Mouse (Mus musculus) lung, embryonic 15.5 days (tissue): ENCODE measurements around the gene Spag9. TPM values are rescaled to one million over a fixed set of nuclear protein-coding genes. Genes with fewer than 3 reads are reported as not detected.
A peak's percentile ranks its signal among the peaks of the same experiment; 100 is the strongest.

Experiments used
- ATAC-seq: fragments of 200-750 bp; cut with Nextera tagmentation; 2 replicates; pipeline ENCODE4 v1.8.0; 2017; ENCODE audit warnings: moderate number of reproducible peaks, borderline replicate concordance; ENCODE audit not compliant: low FRiP score, low TSS enrichment; ENCODE audit errors: extremely low read depth
- H3K27ac ChIP-seq: fragments of 300-500 bp; sonication (generic); 2 replicates; pipeline ENCODE4 v1.5.1; 2015; ENCODE audit warnings: moderate library complexity, mild to moderate bottlenecking, inconsistent platforms
- H3K27me3 ChIP-seq: fragments of 300-500 bp; sonication (generic); 2 replicates; pipeline ENCODE4 v1.6.1; 2015; ENCODE audit warnings: inconsistent platforms
- H3K36me3 ChIP-seq: fragments of 300-500 bp; sonication (generic); 2 replicates; pipeline ENCODE4 v1.6.1; 2015; ENCODE audit warnings: inconsistent platforms
- H3K4me1 ChIP-seq: fragments of 300-500 bp; sonication (generic); 2 replicates; pipeline ENCODE4 v1.6.1; 2015; ENCODE audit warnings: inconsistent platforms
- H3K4me2 ChIP-seq: fragments of 300-500 bp; sonication (generic); 2 replicates; pipeline ENCODE4 v1.6.1; 2015; ENCODE audit warnings: inconsistent platforms, mild to moderate bottlenecking, moderate library complexity
- H3K4me3 ChIP-seq: fragments of 300-500 bp; sonication (generic); 2 replicates; pipeline ENCODE4 v1.5.1; 2015; ENCODE audit warnings: mild to moderate bottlenecking, inconsistent platforms
- H3K9ac ChIP-seq: fragments of 300-500 bp; sonication (generic); 2 replicates; pipeline ENCODE4 v1.6.1; 2015; ENCODE audit warnings: inconsistent platforms
- H3K9me3 ChIP-seq: fragments of 300-500 bp; sonication (generic); 2 replicates; pipeline ENCODE4 v1.6.1; 2016; ENCODE audit warnings: inconsistent platforms
- WGBS: fragments of 180-500 bp; shearing (Covaris S2); methylation state at CpG from one replicate; pipeline ENCODE4 v1.1.7; 2015; 5-methylcytosine and 5-hydroxymethylcytosine counted together
- polyA plus RNA-seq: library from polyadenylated mRNA; unstranded; fragments of >200 nt; fragmentation: Nextera tagmentation; extraction: Ambion mirVana; gene quantifications from 2 replicates; pipeline ENCODE4 v1.2.1, GENCODE M21; 2015

Gene Spag9
- polyA plus RNA-seq, 1 experiment from 2014 or later: 39.4 TPM

GRCm38 (mm10) chr11:93965391-93965790 is 30.5 kb upstream of the Spag9 start:
- H3K36me3 ChIP-seq: peaks cover 51% of the 10 kb centered on the region
- ATAC-seq: no peak
- no peak overlapping the region for H3K9ac ChIP-seq
- H3K4me3 ChIP-seq: no peak overlapping the region
- H3K4me1 ChIP-seq: peaks cover 15% of the 10 kb centered on the region
- no peak overlapping the region for H3K4me2 ChIP-seq
- H3K27me3 ChIP-seq: no peaks in the 10 kb centered on the region
- no peaks in the 10 kb centered on the region for H3K9me3 ChIP-seq
- WGBS: 92% methylated on average over 6 of the region's 6 CpGs
- H3K27ac ChIP-seq: no peak overlapping the region

DNA sequence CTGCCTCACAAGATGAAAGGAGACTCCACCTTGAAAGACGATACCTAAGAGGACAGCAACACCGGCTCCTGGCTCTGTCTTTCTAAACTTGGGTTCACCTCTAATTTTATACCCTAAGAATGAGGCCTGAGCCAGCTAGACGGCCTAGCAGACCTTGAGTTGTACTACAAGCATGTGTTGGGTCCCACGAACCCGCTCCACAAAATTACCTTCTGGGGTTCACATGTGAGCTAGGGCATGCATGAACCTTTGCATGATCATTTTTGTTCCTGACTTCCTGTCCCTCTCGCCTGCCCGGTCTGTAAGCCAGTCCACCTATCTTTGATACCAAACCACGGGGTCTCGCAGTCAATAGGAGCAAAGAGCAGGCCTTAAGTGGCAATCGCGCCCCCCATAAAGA is 28.5 kb upstream of the Spag9 start:
- WGBS: 2% methylated on average over 11 of the region's 11 CpGs
- H3K4me3 ChIP-seq: peak overlapping the region; percentile 68

DNA sequence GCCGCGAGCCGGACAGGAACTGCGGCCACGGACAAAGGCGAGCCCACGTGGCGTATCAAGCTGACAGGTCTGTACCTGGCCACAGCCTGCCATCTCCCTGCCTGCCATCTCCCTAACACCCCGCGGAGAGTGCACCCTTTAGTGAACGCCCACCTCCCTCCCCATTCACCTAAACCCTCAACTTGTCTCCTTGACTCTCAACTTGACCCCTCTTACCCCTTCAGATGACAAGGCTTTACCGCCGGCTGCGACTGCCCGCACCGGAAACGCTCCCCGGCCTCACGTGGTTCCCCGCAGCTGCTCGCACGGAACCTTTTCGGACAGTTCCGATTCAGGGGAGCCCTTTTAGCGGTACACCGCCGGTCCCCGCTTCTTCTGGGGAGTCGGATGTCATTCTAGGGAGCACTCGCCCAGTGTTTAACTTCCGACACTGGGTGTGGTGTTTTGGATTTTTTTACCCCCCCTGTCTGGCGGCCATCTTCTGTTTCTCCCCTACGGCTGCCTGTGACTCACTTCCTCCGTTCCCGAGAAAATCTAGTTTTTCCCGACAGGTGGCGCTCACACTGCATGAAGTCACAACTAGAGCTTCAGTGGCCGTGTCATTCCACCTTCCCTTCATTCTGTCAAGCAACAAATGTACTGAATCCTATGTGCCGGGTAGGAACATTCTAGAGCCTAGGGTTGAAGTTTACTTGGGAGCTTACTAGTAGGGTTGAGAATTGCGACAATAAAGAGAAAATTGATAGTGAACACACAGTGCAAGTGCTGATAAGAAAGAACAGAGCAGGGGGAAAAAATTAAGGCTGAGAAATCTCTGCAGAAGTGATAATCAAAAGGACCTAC is 27.7 kb upstream of the Spag9 start, which contains the start of the genes Gm20390 and Nme1:
Gene Gm20390 (minus strand): TSS at position 289 of the 843 bp plus-strand sequence.
Gene Nme1 (minus strand): TSS at position 517 of the 843 bp plus-strand sequence.
- H3K9ac ChIP-seq: peak within 1 kb of the TSS; percentile 70
- peaks cover 15% of the 10 kb centered on the region for H3K4me1 ChIP-seq
- under 1% methylated on average over 40 of the region's 40 CpGs for WGBS
- H3K27me3 ChIP-seq: no peaks in the 10 kb centered on the region
- ATAC-seq: peak; percentile 94
- peak within 1 kb of the TSS; percentile 68 for H3K4me3 ChIP-seq
- H3K27ac ChIP-seq: peak within 1 kb of the TSS; percentile 45
- H3K9me3 ChIP-seq: no peaks in the 10 kb centered on the region
- peak within 1 kb of the TSS; percentile 65 for H3K4me2 ChIP-seq
- H3K36me3 ChIP-seq: peaks cover 28% of the 10 kb centered on the region

More for the DNA sequence above, 28.5 kb upstream of the Spag9 start:
- Histone ChIP-seq H3K9me3 (no peaks in the 10 kb centered on the region), H3K27ac (peak overlapping the region; percentile 45; the same call in 1 of the 2 replicates), H3K9ac (peak overlapping the region; percentile 70), H3K4me1 (peaks cover 15% of the 10 kb centered on the region), H3K27me3 (no peaks in the 10 kb centered on the region), H3K36me3 (peaks cover 34% of the 10 kb centered on the region), H3K4me2 (peak overlapping the region; percentile 65)
- no peak for ATAC-seq

GRCm38 (mm10) chr11:93968848-93969128 is 27.1 kb upstream of the Spag9 start:
- Histone ChIP-seq H3K9ac (no peak overlapping the region; the same call in 1 of the 2 replicates), H3K4me2 (peak overlapping the region; percentile 65), H3K9me3 (no peaks in the 10 kb centered on the region), H3K4me1 (peaks cover 15% of the 10 kb centered on the region), H3K27ac (no peak overlapping the region), H3K36me3 (peaks cover 23% of the 10 kb centered on the region), H3K4me3 (peak overlapping the region; percentile 68), H3K27me3 (no peaks in the 10 kb centered on the region)
- WGBS: 39% methylated on average over 6 of the region's 6 CpGs
- no peak for ATAC-seq

GRCm38 (mm10) chr11:93969171-93969570 is 26.7 kb upstream of the Spag9 start:
- Histone ChIP-seq H3K9me3 (no peaks in the 10 kb centered on the region), H3K27ac (no peak overlapping the region), H3K36me3 (peaks cover 19% of the 10 kb centered on the region), H3K4me3 (no peak overlapping the region), H3K27me3 (no peaks in the 10 kb centered on the region), H3K4me1 (peaks cover 15% of the 10 kb centered on the region), H3K4me2 (no peak overlapping the region), H3K9ac (no peak overlapping the region; the same call in 1 of the 2 replicates)
- no peak for ATAC-seq
- 90% methylated on average over 6 of the region's 6 CpGs for WGBS

- H3K4me2 ChIP-seq: no peak overlapping the region
- no peaks in the 10 kb centered on the region for H3K27me3 ChIP-seq
- H3K36me3 ChIP-seq: peaks cover 13% of the 10 kb centered on the region; the same call in 1 of the 2 replicates
- ATAC-seq: no peak
- 69% methylated on average over 1 of the region's 1 CpGs for WGBS
- H3K4me3 ChIP-seq: no peak overlapping the region
- peaks cover 15% of the 10 kb centered on the region for H3K4me1 ChIP-seq
- no peaks in the 10 kb centered on the region for H3K9me3 ChIP-seq
- H3K27ac ChIP-seq: no peak overlapping the region
- H3K9ac ChIP-seq: no peak overlapping the region
Measured at GRCm38 (mm10) chr11:93969799-93970198, 26.1 kb upstream of the Spag9 start.

DNA sequence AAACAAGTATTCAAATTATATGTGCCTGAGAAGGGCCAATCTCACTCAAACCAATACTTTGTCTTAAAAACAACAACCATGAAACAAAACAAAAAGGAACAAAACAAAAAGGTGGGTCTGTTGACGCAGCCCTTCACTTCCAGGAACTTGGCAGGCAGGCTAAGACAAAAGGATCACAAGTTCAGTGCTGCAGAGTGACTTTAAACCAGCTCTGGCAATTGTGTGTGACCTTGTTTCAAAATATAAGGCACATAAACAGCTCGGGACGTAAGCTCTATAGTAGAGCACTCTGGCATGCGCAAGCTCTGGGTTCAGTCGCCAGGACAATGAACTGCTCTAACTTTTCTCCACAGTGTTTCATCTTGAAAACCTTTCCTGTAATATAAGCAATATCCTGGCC is 22.9 kb upstream of the Spag9 start:
- Histone ChIP-seq H3K27me3 (no peaks in the 10 kb centered on the region), H3K9me3 (no peaks in the 10 kb centered on the region), H3K4me2 (no peak overlapping the region), H3K27ac (no peak overlapping the region), H3K4me3 (no peak overlapping the region), H3K4me1 (0 out of 2 replicates have a peak, but pooled peaks cover 5% of the 10 kb centered on the region), H3K36me3 (no peaks in the 10 kb centered on the region), H3K9ac (no peak overlapping the region)
- WGBS: 86% methylated on average over 5 of the region's 5 CpGs
- no peak for ATAC-seq

DNA sequence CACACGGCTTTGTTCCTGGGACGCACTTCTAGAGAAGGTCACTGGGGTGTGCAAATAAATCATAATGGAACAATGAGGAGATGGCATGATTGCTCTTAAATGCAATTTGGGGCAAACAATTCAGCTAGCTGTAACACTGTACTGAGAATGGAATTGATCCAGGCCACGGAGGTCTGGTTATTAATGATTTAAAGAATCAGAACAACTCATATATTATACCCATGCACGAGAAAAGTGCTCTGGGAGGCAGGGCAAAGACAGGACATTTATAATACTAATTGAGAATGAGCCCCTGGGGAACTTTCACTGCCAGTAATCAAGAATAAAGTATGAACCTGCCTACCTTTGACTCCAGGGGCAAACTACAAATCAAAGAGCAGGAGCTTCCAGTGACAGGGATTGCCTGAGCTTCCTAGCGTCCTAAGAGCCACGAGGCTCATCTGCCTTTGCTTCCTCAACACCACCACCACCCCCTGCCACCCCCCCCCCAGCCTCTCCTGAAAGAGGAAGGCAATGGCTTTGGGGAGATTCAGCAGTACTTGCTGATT is 16.3 kb upstream of the Spag9 start:
- H3K4me3 ChIP-seq: no peak overlapping the region
- H3K36me3 ChIP-seq: no peaks in the 10 kb centered on the region
- ATAC-seq: no peak
- WGBS: 41% methylated on average over 6 of the region's 6 CpGs
- H3K27me3 ChIP-seq: no peaks in the 10 kb centered on the region
- no peak overlapping the region for H3K27ac ChIP-seq
- no peaks in the 10 kb centered on the region for H3K4me1 ChIP-seq
- no peak overlapping the region for H3K4me2 ChIP-seq
- no peak overlapping the region for H3K9ac ChIP-seq
- no peaks in the 10 kb centered on the region for H3K9me3 ChIP-seq

GRCm38 (mm10) chr11:93984619-93985018 is 11.3 kb upstream of the Spag9 start:
- ATAC-seq: no peak
- Histone ChIP-seq H3K4me2 (no peak overlapping the region), H3K27ac (no peak overlapping the region), H3K4me1 (peaks cover 10% of the 10 kb centered on the region; the same call in 1 of the 2 replicates), H3K27me3 (no peaks in the 10 kb centered on the region), H3K9ac (no peak overlapping the region), H3K36me3 (no peaks in the 10 kb centered on the region), H3K9me3 (no peaks in the 10 kb centered on the region), H3K4me3 (no peak overlapping the region)
- 92% methylated on average over 3 of the region's 3 CpGs for WGBS

DNA sequence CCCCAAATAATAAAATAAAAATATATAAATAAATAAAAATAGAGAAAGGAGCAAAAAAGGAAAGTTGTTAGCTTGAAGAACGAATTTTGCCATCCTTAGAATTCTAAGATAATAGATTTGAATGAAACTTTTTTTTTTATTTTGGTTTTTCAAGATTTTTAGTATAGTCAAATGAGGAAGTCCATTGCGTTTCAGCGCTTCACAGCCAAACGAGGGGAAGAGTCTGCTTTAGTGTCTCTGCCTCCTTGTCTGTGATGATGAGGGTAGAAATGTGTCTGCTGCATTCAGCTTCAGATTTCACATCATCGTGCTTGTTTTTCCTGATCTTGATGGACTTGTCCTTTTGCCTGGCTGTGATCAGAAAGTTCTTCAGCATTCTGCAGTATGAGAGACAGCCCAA is 10.6 kb upstream of the Spag9 start:
- WGBS: 81% methylated on average over 5 of the region's 5 CpGs

GRCm38 (mm10) chr11:93986298-93986697 is 9.6 kb upstream of the Spag9 start:
- ATAC-seq: no peak
- H3K4me2 ChIP-seq: no peak overlapping the region
- no peak overlapping the region for H3K27ac ChIP-seq
- H3K4me1 ChIP-seq: peaks cover 10% of the 10 kb centered on the region; the same call in 1 of the 2 replicates
- no peak overlapping the region for H3K9ac ChIP-seq
- H3K27me3 ChIP-seq: no peaks in the 10 kb centered on the region
- H3K9me3 ChIP-seq: no peaks in the 10 kb centered on the region
- H3K4me3 ChIP-seq: no peak overlapping the region
- no peaks in the 10 kb centered on the region for H3K36me3 ChIP-seq

More for the DNA sequence above, 10.6 kb upstream of the Spag9 start:
- Histone ChIP-seq H3K27ac (no peak overlapping the region), H3K4me3 (no peak overlapping the region), H3K27me3 (no peaks in the 10 kb centered on the region), H3K4me1 (peaks cover 10% of the 10 kb centered on the region; the same call in 1 of the 2 replicates), H3K36me3 (no peaks in the 10 kb centered on the region), H3K4me2 (no peak overlapping the region), H3K9me3 (no peaks in the 10 kb centered on the region), H3K9ac (no peak overlapping the region)
- no peak for ATAC-seq

DNA sequence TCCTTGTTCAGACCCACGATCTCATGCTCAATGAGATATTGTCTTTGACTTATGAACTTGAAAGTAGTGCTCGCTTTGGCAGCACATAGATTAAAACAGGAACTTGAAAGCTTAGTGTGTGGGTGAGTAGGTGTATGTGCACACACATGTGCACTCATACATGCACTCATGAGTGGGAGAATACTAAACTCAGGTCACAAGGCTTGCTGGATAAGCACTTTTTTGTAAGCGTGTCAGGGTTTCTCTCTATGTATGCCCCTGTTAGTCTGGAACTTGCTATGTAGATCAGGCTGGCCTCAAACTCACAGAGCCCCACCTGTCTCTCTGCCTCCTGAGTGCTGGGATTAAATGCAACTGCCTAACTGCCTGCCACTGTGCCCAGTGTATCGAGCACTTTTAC is 8.9 kb upstream of the Spag9 start:
- WGBS: 80% methylated on average over 4 of the region's 4 CpGs
- no peaks in the 10 kb centered on the region for H3K36me3 ChIP-seq
- no peak for ATAC-seq
- H3K27me3 ChIP-seq: no peaks in the 10 kb centered on the region
- no peak overlapping the region for H3K4me3 ChIP-seq
- peaks cover 10% of the 10 kb centered on the region; the same call in 1 of the 2 replicates for H3K4me1 ChIP-seq
- H3K4me2 ChIP-seq: no peak overlapping the region
- no peak overlapping the region for H3K9ac ChIP-seq
- H3K27ac ChIP-seq: peak overlapping the region; percentile 74; the same call in 1 of the 2 replicates
- no peaks in the 10 kb centered on the region for H3K9me3 ChIP-seq
